Mouse (Mus musculus) right cerebral cortex, postnatal 25 days (tissue): ENCODE measurements around the gene Atxn7l1.
"Not testable (repeated sequence)": the region's sequence is repeated elsewhere in the genome, so short reads cannot be mapped to it uniquely, and the experiment has no call there.

Experiments used
- DNase-seq: peaks from one replicate; pipeline ENCODE4 v3.0.0; 2022

Gene Atxn7l1

DNA sequence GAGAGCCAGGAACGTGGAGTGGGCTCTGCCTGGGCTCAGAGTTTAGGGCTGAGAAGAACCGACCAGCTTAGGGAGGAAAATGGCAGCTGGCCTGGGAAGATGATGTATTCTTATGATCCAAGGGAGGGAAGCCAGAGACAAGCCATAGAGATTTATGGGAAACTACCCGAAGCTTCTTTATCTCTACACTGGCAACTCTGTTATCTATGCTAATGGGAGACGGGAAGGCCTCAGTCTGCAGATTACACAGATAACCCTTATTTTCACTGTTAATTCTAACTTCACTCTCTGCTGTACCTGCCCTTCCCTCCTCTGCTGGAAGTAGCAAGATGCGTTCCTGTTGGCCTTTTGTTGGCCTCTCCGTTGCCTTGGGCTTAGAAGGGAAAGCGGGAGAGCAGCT lies 5.6 kb downstream of the Atxn7l1 start:
- no peak for DNase-seq

DNA sequence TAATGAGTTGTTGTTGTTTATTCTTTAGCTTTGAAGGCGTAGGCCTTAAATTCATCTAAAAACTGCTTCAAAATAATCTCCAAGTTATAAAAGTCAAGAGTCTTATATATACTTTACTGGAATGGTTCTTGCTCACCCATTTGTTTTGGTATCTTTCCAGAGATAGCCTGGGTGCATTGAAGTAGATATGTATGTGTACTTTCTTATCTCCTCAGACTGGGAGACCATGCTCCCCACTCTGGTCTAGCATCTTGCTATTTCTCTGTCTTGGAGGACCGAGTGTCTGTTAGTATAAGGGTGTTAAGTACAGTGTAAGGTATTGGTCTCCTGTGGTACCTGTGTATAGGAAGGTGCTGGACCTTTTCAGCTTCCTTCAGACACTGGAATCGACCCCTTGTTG lies 6.4 kb downstream of the Atxn7l1 start:
- no peak for DNase-seq

DNA sequence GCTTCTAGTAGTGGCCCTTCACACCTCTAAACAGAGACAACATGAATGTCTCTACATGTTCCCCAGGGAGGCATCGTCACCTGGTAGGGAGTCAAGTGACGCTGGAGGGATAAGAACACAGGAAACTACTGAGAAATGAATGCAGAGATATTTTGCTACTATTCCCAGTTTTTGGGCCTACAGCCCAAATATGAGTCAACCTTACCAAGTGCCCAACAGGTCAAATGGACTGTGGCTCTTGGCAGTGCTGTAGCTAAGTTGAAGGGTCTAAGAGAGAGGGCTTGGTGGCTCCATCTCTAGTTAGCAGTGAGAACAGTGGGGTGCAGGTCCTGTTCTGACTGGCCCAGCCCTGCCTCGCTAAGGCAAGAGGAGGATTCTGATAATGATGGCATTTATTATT lies 7.2 kb downstream of the Atxn7l1 start:
- no peak for DNase-seq

DNA sequence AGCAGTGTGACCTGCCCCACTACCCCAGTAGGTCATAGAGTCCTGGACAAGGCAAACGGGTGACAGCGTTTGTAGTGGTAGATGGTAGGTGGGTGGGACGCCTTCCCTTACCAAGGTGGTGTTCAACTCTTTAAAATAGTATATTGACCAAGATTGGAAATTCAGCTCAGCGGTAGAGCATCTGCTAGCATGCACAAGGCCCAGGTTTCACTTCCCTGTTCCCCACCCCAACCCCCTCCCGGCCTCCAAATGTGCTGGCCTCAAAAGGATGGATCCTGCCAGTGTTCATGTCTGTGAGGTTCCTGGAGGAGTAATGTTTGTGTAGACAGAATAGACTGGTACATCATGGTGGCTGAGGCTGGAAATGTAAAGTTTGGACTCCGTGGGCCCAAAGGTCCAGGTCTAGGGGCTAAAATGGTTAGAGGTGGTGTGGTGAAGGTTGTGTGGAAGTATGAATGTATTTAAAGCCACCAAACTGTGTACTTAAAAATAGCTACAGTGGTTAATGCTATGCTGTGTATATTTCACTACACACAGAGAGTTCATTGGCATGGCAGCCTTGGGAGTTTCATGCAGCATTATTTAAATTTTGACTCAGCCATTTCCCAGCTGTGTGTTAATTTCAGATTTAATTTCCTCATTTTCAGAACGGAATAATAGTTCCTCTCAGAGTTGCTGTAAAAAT lies 9.0 kb downstream of the Atxn7l1 start:
- no peak for DNase-seq

DNA sequence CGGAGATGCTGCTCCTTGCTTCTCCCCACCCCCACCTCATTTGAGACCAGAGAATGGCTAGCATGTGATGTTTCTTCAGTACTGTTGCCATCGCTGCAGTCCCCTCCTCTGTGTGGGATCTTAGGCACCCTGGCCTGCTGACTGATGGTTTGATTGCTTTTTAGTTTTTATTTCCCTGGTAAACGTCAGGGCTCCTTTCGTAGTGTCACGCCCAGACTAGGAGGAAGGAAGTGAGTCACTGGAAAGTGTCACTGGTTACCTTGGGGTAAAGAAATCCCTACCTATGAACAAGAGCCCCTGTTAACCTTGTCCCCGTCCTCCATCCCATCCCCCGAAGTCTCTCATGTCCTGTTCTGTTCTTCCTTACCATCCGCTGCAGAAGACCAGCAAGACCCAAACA lies 10.8 kb downstream of the Atxn7l1 start:
- no peak for DNase-seq

DNA sequence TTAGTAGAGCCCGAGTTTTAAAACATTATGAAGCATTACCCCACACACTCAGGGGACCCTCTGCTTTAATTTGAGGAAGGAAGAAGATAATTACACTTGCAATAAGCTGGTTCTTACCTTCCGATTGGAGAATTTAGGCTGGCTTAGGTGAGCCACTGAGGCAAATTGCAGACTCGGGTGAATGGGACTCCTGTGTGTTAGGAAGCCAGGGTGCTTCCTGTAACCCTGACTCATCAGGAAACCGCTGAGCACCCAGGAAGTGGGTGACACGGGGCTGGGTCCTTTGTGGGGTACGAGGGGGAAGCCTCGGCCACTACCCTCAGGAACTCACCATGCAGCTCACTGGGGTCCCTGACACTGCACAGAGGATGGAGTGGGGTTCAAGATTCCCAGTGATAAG lies 12.9 kb downstream of the Atxn7l1 start:
- no peak for DNase-seq

DNA sequence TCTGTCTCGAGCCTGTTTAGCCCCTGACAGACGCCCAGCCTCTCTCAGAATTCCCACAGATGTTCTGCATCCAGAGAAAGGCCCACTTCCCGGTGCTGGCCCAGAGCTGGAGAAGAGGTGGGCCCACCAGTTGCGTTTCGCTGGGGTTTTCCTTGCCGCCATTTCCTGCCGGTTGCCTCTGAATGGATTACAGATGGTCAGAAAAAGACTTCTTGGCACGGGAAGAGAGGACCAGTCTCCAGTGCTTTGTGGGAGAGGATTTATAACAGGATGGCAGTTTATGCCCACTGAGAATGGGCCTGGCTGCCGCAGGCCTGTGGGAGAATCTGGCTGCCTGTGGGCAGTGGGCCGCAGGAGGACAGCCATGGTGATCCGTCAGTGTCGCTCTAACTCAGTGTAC lies 15.0 kb downstream of the Atxn7l1 start:
- DNase-seq: no peak

DNA sequence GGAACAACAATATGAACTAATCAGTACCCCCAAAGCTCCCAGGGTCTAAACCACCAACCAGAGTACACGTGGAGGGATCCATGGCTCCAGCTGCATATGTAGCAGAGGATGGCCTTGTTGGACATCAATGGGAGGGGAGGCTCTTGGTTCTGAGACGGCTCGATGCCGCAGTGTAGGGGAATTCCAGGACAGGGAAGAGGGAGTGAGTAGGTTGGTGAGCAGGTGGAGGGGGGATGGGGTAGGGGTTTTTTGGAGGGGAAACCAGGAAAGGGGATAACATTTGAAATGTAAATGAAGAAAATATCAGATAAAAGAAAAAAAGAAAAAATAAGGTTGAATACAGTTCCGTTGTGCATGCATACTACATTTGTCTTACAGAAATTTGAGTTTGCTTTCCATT lies 16.5 kb downstream of the Atxn7l1 start:
- not testable (repeated sequence) for DNase-seq

DNA sequence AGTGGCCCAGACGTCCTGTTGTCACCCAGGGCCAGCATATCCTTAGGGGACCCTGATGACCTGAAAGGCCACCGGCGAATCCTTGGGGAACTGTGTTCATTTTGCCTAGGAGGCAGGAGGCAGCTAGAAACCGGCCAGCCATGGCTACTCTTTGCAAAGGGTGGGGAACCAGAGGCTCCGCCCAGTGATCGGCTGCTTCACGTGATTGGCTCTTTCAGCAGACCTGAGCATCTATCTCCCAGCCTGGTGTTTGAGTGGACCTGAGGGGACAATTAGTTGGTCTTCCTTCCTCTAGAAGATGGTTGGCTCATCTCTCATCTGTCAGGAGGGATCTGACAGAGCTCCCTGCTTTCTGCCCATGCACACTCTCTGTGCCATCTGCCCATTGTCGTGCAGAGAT lies 19.2 kb downstream of the Atxn7l1 start:
- DNase-seq: no peak

DNA sequence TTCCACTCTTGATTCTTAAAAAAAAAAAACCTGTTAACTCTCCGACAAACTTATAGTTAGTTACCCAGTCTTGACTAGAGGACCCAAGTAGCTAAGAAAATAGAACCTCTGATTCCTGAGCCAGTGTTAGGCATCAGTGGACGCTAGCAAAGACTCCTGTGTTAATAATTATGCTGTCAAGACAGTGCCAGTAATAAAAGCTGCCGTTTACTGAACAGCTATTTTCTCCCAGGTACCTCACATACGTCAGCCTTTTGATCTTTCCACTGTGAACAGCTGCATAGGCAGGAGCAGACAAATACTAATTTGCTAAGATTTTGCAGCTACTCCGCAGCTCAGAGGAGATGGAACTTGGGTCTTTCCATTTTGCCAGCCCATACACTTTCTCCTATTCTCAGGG lies 20.1 kb downstream of the Atxn7l1 start:
- DNase-seq: no peak

DNA sequence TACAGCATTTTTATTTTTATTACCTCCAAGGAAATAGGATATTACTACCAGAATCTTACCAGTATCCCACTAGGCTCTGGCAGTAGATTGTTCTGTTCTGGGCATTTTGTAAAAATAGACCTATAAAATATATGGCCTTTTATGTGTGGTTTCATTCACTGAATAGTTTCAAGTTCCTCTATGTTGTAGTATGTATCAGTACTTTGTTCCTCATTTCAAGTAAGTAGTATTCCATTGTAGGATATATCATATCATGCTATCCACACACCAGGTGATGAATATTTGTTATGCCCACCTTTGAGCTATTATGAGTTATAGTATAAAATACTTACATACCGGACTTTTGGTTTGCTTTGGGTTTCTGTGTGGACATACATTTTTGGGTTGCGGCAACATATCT lies 21.0 kb downstream of the Atxn7l1 start:
- DNase-seq: no peak

DNA sequence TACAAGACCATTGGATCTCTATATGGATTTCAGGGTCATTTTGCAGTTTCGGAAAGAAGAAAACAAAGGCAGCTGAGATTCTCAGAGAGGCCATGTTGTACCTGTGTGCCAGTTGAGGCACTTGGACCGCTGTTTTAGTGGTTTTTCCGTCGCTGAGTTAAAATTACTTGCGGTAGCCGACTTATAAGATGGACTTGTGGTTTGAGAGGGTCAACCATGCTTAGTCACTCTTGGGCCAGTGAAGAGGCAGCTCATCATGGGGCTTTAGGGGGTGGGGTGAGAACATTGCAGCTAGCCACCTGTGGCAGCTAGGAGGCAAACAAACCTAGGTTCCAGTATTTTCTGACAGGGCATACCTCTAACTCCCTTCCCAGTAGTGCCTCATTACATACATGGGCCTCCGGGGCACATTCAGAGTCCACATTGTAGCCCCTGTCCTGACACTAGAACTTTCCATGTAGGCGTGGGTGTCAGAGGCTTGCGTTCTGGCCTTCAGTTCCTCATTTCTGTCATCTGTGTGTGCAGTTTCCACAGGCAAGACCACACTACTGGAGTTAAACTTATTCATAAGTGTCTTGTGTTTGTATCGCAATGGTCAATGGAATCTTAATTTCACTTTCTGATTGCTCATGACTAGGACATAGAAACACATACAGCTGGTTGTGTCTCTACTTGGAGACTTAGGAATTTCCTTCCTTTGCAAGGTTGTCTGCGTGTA lies 22.4 kb downstream of the Atxn7l1 start:
- DNase-seq: no peak

DNA sequence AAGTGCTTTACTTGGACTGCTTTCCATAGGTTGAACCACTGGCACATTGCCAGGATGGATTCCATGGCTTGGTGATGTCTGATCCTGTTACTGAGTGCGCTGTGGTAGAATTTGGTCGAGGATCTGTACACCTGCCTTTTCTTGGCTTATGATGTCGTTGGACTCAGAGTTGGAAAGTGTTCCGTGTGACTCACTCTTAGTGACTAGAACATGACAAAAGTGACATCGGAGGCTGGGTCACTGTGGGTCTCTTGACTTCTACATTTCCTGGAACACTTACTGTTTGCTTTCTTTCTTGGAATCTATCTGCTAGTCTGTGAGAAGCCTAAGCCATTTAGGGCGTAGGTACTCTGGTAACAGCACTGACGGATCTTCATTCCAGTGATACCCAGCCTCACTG lies 23.3 kb downstream of the Atxn7l1 start:
- DNase-seq: no peak

DNA sequence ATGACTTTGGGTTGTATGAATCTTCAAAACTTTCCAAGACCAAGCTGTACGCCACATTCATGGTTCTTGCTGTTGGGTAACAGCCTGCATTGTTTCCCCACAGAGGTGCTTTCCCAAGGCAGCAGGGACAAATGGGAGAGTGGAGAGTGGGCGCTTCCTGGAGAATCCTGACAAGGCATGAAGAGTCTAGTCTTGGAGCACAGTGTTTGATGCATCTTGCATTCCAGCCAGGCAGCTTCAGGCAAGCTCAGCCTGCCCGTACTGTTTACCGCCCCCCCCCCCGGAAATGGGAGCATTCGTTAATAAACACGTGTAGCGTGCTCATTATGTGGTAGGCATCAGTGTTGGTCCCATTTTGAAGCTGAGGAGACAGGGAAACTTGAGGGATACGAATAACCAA lies 25.4 kb downstream of the Atxn7l1 start:
- no peak for DNase-seq

DNA sequence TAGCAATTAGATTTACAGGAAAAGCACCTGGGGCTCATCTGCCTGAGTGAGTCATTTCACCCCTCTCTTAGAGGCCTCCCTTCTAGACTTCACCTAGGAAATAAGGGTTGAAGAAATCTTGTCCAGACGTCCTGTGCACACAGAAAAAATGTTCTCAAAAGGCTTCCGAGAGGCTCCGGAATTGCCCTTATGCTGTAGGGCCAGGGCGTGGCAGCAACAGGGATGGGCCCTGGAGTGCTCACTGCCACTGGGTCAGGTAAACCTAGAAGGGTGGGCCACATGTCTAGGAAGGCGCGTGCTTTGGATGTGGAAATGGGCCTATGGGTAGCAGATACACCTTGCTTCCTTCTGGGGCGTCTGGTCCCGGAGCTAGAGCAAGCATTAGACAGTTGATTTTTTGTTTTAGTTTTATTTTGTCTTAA lies 26.2 kb downstream of the Atxn7l1 start:
- DNase-seq: no peak

DNA sequence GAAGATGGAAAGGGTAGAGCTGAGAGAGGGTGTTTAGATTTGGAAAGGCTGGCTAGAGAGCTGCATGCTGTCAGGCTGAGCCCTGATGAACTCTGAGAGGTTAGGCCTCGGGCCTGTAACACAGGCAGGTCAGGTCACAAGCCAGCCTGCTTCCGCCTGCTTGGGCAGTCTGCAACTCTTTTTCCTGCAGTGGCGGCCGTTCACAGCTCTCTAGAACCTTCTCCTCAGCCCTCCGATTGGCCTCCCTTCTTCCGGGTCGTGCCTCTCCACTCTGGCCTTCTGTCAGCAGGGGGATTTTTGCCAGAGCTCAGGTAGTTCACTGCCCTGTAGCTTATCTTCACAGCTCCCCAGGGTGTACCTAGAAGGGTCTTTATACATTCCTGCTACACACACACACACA lies 26.7 kb downstream of the Atxn7l1 start:
- DNase-seq: no peak

DNA sequence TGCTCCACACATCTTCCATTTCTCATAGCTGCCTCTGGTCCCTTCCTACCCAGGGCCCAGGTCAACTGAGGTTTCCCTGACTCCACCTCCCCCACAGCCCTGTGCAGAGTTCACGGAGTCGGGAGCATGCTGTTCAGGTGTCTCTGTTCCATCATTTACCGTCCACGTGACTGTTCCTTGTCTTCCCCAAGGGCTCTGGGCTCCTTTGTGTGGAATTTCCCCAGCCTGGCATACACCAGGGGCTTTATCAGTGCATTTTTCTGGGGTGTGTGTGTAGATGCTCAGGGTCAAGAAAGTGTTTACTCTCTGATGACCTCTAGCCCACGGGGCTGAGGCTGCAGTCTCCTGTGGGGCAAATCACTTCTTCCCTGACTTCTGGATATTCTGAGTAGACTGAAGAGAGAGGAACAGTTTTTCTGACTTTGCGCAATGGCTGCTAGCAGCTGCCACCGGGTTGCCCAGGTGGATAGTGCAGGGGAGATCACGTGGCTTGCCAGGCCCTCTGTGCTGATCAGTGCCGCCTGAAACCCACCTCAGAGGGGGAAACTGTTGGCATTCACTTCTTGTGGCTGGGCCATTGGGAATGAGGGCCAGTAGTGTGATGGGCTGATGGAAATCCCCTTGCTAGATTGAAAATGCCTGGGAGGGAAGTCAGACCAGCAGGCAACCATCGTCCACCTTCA lies 27.3 kb downstream of the Atxn7l1 start:
- DNase-seq: no peak

DNA sequence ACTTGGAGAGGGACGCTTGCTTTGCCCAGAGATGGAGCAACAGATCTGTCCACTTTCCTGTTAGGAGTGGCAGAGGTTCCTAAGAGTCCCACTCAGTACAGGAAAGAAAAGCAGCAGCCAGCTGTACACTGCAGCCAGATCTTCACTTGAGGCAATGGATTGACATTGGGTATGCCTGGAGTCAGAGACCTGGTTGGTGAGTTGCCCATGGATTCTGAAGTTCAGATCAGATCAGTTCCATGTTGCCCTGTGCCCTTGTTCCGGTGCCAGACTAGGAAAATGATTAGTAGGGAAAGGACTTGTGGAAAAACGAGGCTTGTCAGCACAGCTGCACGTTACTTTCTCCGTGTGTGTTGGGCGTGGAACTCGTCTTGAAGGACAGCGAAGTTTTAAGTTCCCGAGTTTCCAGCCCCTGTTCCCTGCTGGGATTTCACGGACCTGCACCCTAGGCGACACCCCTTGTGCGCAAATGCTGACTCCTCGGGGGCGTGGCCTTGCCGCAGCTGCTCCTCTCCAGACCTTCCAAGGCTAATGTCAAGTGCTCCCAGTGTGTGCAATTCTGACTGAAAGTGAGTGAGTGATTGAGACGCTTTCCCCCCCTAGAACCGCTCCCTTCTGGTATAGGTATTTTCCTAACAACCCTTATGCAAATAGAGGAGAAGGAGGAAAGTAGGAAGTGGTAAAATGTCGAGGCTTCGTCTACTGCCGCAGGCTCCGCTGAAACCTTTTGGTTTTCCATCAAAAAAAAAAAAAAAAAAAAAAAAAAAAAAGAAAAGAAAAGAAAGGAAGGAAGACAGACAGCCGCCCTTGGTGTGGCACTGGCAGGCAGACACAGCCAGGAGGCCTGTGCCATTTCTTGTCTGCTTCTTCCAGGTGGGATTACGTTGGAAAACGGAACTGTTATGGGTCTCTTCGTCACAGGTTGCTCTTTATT lies 28.4 kb downstream of the Atxn7l1 start:
- DNase-seq: no peak

DNA sequence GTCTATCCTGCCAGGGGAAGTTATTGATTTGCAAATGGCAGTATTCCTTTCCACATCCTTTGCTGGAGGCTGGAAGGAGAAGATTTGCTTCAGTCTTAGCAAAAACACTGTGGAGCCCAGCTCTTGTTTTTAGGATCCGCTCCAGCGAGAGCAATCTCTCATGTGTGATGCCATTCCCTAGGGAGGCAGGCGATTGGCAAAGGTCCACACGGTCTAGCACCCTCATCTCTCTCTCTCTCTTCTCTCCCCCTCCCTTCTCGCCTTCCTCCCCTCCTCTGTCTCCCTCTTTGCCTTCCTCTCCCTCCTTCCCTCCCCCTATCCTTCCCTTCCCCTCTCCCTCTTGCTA lies 29.0 kb downstream of the Atxn7l1 start:
- DNase-seq: no peak

DNA sequence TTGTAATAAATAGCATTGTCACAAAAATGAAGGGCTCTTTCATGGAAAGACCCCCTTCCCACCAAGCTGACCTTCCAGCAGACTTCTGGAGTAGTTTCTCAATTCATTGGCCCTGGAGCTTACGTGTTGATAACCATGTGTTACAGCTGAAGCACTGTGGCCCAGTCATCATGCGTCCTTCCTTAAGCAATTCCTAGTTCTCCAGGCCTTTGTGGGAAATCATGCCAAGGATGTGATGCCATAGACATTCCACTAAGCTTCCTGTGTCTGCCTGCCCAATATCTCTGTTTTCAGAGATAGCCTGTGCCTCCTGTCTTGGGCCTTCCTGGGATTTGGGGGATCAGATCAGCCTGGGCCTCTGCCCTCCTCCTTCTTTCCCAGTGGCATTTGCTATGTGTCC lies 32.9 kb downstream of the Atxn7l1 start:
- DNase-seq: no peak

DNA sequence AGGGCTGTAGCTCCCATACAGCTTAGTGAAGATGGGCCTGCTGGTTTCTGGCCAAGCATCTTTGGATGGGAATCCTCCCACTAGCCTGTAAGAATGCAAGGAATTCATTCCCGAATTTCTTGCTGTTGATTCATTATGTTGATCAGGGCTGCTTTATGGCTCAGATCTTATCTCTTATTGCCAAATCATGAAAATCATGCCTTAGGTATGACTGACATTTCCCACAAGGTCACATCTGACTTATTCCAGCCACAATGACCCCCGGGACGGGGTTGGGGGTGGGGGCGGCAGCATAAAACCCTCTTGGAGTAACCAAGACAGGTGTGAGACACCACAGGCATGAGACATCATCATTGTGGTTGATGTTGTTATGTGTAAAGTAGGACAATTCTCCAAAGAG lies 34.4 kb downstream of the Atxn7l1 start:
- no peak for DNase-seq

DNA sequence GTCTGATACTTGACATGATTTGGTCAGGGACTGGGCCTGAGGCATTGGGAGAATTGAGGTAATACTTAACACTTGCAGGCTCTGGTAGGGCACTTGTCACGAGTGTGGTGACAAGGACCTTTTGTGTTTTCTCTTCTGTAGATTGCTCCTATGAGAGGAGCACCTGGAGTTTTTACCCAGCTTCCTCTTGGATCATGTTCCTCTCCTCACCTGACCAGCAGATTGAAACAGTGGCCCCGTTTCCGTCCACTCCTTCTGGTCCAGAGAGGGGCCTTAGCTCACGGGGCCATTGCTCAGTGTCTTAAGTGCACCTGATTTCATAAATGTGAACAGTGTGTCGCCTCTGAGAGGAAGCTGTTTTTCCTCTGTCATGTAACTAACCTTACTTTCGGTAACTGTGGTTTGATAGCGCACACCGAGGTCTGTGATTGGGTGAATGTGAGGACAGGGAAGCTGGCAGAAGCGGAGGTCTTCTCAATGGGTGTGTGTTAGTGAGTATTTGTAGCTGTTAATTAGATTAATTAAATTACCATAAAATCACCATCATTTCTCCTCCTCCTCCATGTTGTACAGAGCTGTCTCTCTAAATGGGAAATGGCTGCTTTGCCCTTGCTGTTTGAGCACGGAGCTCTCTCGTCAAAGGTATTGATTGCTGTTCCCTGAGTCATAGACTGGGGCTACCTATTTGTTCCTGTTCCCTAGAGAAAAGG lies 35.1 kb downstream of the Atxn7l1 start:
- DNase-seq: no peak
